Mouse (Mus musculus): ENCODE measurements at regions not wholly inside any gene's neighbourhood (a gene's known extent, or its start where the extent isn't known, plus 50 kb on each side); places are given as distances from the start of the nearest gene placed in this dataset.
A peak's percentile ranks its signal among the peaks of the same experiment; 100 is the strongest.
"Not testable (repeated sequence)": the region's sequence is repeated elsewhere in the genome, so short reads cannot be mapped to it uniquely, and the experiment has no call there.

- H3K4me1 ChIP-seq (ENCODE audit: control insufficient read depth, insufficient read depth, insufficient read length, low read length); H3K4me3 ChIP-seq (ENCODE audit: low read depth, low read length); H3K36me3 ChIP-seq (ENCODE audit: control insufficient read depth, insufficient read depth, low read length); H3K27ac ChIP-seq (ENCODE audit: insufficient read depth, low read depth, low read length); H3K27me3 ChIP-seq (ENCODE audit: control insufficient read depth, insufficient read depth, low read length): not testable (repeated sequence)
- WGBS = 69% methylated on average over 5 of the region's 5 CpGs
Observed at GRCm38 (mm10) chr12:113597163-113597562, 53.5 kb downstream of the Adam6a start.

- Histone ChIP-seq H3K27me3 (ENCODE audit: control insufficient read depth, insufficient read depth, low read length) (no peaks in the 10 kb centered on the region), H3K27ac (ENCODE audit: insufficient read depth, low read depth, low read length) (no peak overlapping the region), H3K4me3 (ENCODE audit: low read depth, low read length) (no peak overlapping the region), H3K36me3 (ENCODE audit: control insufficient read depth, insufficient read depth, low read length) (no peaks in the 10 kb centered on the region), H3K4me1 (ENCODE audit: control insufficient read depth, insufficient read depth, insufficient read length, low read length) (no peaks in the 10 kb centered on the region)
- no peak for TF ChIP-seq POLR2A (IDR thresholded peaks at IDR 0.05; ENCODE audit: low read depth, low read length)
- peak; percentile 41; the same call in 1 of the 2 replicates for TF ChIP-seq CTCF (IDR thresholded peaks at IDR 0.05; ENCODE audit: extremely low read depth, insufficient read length, insufficient replicate concordance, low read depth, low read length)
- 46% methylated on average over 4 of the region's 4 CpGs for WGBS
Observed at GRCm38 (mm10) chr12:113610924-113611323, 67.2 kb downstream of the Adam6a start.

- H3K4me1 ChIP-seq (ENCODE audit: control insufficient read depth, insufficient read depth, insufficient read length, low read length); H3K36me3 ChIP-seq (ENCODE audit: control insufficient read depth, insufficient read depth, low read length); H3K27ac ChIP-seq (ENCODE audit: insufficient read depth, low read depth, low read length); H3K4me3 ChIP-seq (ENCODE audit: low read depth, low read length); H3K27me3 ChIP-seq (ENCODE audit: control insufficient read depth, insufficient read depth, low read length): not testable (repeated sequence)
- WGBS = 29% methylated on average over 4 of the region's 4 CpGs
Observed at GRCm38 (mm10) chr12:113625221-113625620, 81.5 kb downstream of the Adam6a start.

GRCm38 (mm10) chr12:113630803-113631202 is 87.1 kb downstream of the Adam6a start:
- H3K4me1 ChIP-seq (ENCODE audit: control insufficient read depth, insufficient read depth, insufficient read length, low read length); H3K27me3 ChIP-seq (ENCODE audit: control insufficient read depth, insufficient read depth, low read length); H3K36me3 ChIP-seq (ENCODE audit: control insufficient read depth, insufficient read depth, low read length); H3K4me3 ChIP-seq (ENCODE audit: low read depth, low read length); H3K27ac ChIP-seq (ENCODE audit: insufficient read depth, low read depth, low read length): not testable (repeated sequence)
- WGBS = 91% methylated on average over 14 of the region's 14 CpGs

All from small intestine, adult 2 months (tissue).